Mouse (Mus musculus) lung, adult 2 months (tissue): Measurements from ENCODE around the gene Ube4b.

Experiments used
- CTCF ChIP-seq: fragments of 200-500 bp; IDR thresholded peaks from 2 replicates; pipeline ENCODE4 v1.5.1; 2011; ENCODE audit warnings: mild to moderate bottlenecking, low read length, control low read depth; ENCODE audit not compliant: insufficient read depth
- POLR2A ChIP-seq: fragments of 200-500 bp; IDR thresholded peaks from 2 replicates; pipeline ENCODE4 v1.6.1; 2011; ENCODE audit warnings: low read depth, mild to moderate bottlenecking, control low read depth, low read length, borderline replicate concordance; ENCODE audit errors: extremely low read depth

DNA sequence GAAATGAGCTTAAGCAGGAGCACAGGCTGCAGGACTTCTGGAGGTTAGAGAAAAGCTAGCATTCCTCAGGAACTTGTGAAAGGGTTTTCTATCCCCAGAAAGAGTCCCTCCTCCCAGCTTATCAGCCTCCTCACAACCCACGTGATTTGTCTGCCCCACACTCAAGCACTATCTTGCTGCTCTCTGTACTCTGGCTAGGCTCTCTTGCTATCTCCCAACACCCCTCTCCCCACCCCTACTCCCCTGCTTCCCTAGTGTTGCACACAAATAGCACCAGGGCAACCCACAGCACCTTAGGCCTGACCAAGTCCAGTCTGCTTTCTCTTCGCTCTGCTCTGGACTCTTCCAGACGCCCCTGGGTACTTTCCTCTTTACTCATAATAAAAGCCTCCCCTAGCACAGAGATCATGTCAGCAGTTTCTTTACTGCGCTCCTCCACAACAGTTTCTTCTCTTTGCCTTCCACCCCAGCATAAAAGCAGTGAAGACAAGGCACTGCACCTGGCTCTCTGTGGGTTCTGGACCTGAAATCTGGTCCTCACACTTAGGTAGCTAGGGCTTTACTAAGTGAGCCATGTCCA lies 27.1 kb downstream of the Ube4b start:
- TF ChIP-seq CTCF (no peak), POLR2A (no peak)
